Mouse (Mus musculus) heart, adult 2 months (tissue): ENCODE measurements around the gene Ttc28. TPM values are rescaled to one million over a fixed set of nuclear protein-coding genes. Genes with fewer than 3 reads are reported as not detected.

Experiments used
- DNase-seq, 2 experiments: peaks; one replicate each; pipeline ENCODE4 v3.0.0; 2021
- H3K27ac ChIP-seq: fragments of 200-600 bp; 2 replicates; pipeline ENCODE4 v1.8.1; 2022
- H3K27me3 ChIP-seq: fragments of 200-500 bp; 2 replicates; pipeline ENCODE4 v1.6.1; 2012; ENCODE audit warnings: mild to moderate bottlenecking, low read length, inconsistent platforms, mixed read lengths; ENCODE audit not compliant: control insufficient read depth, insufficient read depth
- H3K36me3 ChIP-seq: fragments of 200-500 bp; 2 replicates; pipeline ENCODE4 v1.6.1; 2012; ENCODE audit warnings: low read length, inconsistent platforms; ENCODE audit not compliant: control insufficient read depth, insufficient read depth
- H3K4me1 ChIP-seq: fragments of 200-500 bp; 2 replicates; pipeline ENCODE4 v1.6.1; 2011; ENCODE audit warnings: low read length; ENCODE audit not compliant: control insufficient read depth, insufficient read depth
- H3K4me3 ChIP-seq: fragments of 200-600 bp; 2 replicates; pipeline ENCODE4 v1.8.1; 2022
- H3K79me2 ChIP-seq: fragments of 200-500 bp; replicated peaks from 2 replicates; pipeline ENCODE4 v1.6.1; 2012; ENCODE audit warnings: mild to moderate bottlenecking, inconsistent platforms, low read length, moderate library complexity, mixed read lengths; ENCODE audit not compliant: control insufficient read depth, insufficient read depth
- H3K9ac ChIP-seq: fragments of 200-500 bp; 2 replicates; pipeline ENCODE4 v1.6.1; 2012; ENCODE audit warnings: low read depth, mild to moderate bottlenecking, control low read depth, inconsistent platforms, low read length, mixed read lengths
- CTCF ChIP-seq: fragments of 200-600 bp; IDR thresholded peaks from 2 replicates; pipeline ENCODE4 v1.8.1; 2022; ENCODE audit warnings: antibody characterized with exemption, mild to moderate bottlenecking, moderate library complexity
- EP300 ChIP-seq: fragments of 200-500 bp; IDR thresholded peaks from 2 replicates; pipeline ENCODE4 v1.6.1; 2011; ENCODE audit warnings: low read depth, low read length, control low read depth; ENCODE audit not compliant: insufficient read depth
- POLR2A ChIP-seq: fragments of 200-500 bp; IDR thresholded peaks from 2 replicates; pipeline ENCODE4 v1.6.1; 2011; ENCODE audit warnings: mild to moderate bottlenecking, low read depth, low read length, control low read depth; ENCODE audit not compliant: insufficient read depth
- WGBS: fragments of 180-500 bp; shearing (Covaris S2); methylation state at CpG from one replicate; pipeline ENCODE4 v1.1.7; 2018; 5-methylcytosine and 5-hydroxymethylcytosine counted together
- intact Hi-C: fragments of 180-260 bp; cut with DNase I; formaldehyde crosslinking; loops from one replicate; pipeline ENCODE4 v1.15.1; 2025
- polyA plus RNA-seq: library from polyadenylated mRNA; depleted of rRNA; stranded (reverse); fragments of >200 nt; gene quantifications from 2 replicates; pipeline ENCODE4 v1.2.3, GENCODE M21; 2012
- total RNA-seq, 2 experiments: library from RNA; stranded (reverse); gene quantifications; 2 replicates each; pipeline ENCODE4 v1.2.3; 2021

Ttc28 gene
- total and polyA plus RNA-seq, 3 experiments = 7.2 to 15.0 (median 12.3) TPM

DNA sequence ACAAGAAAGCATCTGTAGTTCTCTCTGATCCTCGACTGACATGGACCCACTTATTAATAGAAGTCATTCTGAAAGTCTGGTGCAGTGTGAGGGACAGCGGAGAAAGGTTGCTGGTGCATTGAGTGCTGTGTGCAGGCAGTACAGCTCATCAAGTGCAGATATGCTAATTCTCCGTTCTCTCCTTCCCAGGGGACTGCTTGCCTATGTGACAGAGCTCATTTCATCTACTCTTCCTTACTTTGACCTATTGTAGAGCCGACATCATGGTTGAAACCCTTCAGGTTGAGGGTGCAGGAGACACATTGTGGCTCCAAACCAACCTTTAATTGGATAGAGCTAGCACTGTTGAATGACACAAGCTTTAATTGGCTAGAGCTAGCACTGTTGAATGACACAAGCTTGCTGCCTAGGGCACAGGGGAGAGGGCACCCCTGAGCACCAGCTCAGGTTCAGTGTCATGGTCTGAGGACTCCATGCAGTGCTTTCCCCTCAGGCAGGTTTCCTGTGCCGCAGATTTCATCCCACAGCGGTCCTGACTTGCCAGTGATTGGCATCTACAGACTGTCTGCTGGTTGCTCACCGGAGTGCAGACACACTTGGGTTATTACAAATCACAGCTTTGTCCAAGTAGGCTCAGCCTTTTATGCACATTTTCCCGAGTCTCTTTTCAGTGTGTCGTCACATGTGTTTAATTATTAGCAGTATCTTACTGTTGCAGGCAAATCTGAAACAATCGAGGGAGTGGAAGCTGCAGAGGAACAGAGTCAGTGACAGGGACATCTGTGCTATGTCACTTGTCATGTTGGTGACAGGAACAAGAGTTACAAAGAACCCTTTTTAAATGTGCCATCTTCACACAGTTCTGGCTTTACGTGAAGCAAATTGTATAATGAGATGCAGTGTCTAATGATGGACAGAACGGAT is 69.1 kb downstream of the Ttc28 start:
- WGBS = 58% methylated on average over 12 of the region's 12 CpGs
- no peak overlapping the region for H3K9ac ChIP-seq

GRCm38 (mm10) chr5:110949791-110950190 is 70.2 kb downstream of the Ttc28 start:
- TF ChIP-seq POLR2A = no peak
- no peak; the same call in 1 of the 2 replicates for TF ChIP-seq CTCF
- TF ChIP-seq EP300 = no peak
- WGBS = 71% methylated on average over 3 of the region's 3 CpGs
- no peak for DNase-seq
- Histone ChIP-seq H3K36me3 (no peaks in the 10 kb centered on the region), H3K4me3 (no peak overlapping the region), H3K9ac (no peak overlapping the region), H3K4me1 (no peaks in the 10 kb centered on the region), H3K27ac (no peak overlapping the region), H3K27me3 (no peaks in the 10 kb centered on the region), H3K79me2 (no peaks in the 10 kb centered on the region)
- intact Hi-C loops = no loop called here

More for the DNA sequence above, 69.1 kb downstream of the Ttc28 start:
- Histone ChIP-seq H3K27ac (no peak overlapping the region), H3K4me3 (no peak overlapping the region), H3K79me2 (no peaks in the 10 kb centered on the region), H3K27me3 (no peaks in the 10 kb centered on the region), H3K36me3 (no peaks in the 10 kb centered on the region), H3K4me1 (no peaks in the 10 kb centered on the region)
- DNase-seq = no peak
- intact Hi-C loops = no loop called here
- TF ChIP-seq CTCF (no peak), POLR2A (no peak), EP300 (no peak)

DNA sequence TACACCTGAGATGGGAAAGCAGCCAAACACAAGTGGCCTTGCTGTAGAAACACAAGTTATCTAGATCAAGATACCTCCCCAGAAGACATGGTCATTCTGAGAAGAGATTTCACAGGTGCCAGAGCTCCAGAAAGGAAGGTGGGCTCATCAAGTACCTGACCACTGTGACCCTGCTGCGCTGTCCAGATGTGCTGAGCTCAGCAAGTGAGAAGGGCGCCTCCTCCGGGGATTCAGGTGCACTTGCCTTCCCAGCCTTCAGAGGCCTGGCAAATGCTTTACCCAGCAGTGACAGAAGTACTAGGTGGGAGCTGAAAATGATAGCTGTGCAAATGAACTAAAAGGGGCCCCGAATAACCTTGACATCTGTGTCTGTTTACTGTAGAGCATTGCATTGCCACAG is 78.6 kb downstream of the Ttc28 start:
- no peak overlapping the region for H3K27ac ChIP-seq
- intact Hi-C loops = no loop called here
- no peaks in the 10 kb centered on the region for H3K36me3 ChIP-seq
- no peaks in the 10 kb centered on the region for H3K27me3 ChIP-seq
- TF ChIP-seq EP300 = no peak
- TF ChIP-seq CTCF = no peak
- no peak for TF ChIP-seq POLR2A
- H3K4me3 ChIP-seq = no peak overlapping the region
- WGBS = 92% methylated on average over 4 of the region's 4 CpGs
- no peak overlapping the region for H3K9ac ChIP-seq
- no peaks in the 10 kb centered on the region; the same call in 1 of the 2 replicates for H3K4me1 ChIP-seq
- no peak for DNase-seq
- H3K79me2 ChIP-seq = no peaks in the 10 kb centered on the region

DNA sequence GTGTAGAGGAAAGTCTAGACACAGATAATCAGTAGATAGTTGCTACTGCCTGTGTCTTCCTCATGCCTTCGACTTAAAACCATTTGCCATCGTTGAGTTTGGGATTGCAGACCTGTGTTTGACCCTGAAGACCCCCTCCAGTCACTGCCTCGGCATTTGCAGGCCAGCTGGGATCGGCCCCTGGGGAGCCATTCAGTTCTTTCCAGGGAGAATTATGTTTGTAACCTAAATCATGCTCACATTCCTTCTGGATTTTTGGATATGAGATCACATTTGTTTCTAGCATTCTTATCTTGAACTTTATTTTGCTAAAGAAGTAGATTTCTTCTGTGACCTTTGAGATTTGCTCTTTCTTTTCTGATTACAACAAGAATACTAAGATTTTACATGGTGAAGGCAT is 80.5 kb downstream of the Ttc28 start:
- H3K36me3 ChIP-seq = no peaks in the 10 kb centered on the region
- H3K27ac ChIP-seq = no peak overlapping the region
- no peak overlapping the region for H3K4me3 ChIP-seq
- H3K27me3 ChIP-seq = no peaks in the 10 kb centered on the region
- WGBS = 54% methylated on average over 4 of the region's 4 CpGs
- no peak overlapping the region for H3K9ac ChIP-seq
- no peak for DNase-seq
- TF ChIP-seq POLR2A = no peak
- no peak for TF ChIP-seq EP300
- TF ChIP-seq CTCF = no peak
- intact Hi-C loops = no loop called here
- H3K4me1 ChIP-seq = no peaks in the 10 kb centered on the region; the same call in 1 of the 2 replicates
- H3K79me2 ChIP-seq = no peaks in the 10 kb centered on the region

DNA sequence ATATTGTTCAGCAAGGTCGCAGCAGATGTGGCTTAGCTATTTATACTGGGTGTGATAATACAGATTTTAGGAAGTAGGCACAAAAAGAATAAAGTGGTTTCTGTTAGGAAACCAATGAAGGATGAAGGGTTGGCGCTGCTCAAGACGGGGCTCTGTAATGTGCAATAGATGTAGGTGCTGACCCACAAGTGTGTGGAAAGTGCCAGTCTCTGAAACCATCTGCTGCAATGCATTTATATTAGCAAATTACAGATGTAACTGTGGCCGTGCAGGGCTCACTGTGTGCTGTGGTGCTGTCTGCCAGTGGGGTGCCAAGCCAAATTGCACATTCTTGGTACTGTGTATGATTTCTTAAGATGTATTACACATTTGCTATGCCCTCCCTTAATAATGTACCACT is 81.3 kb downstream of the Ttc28 start:
- H3K27me3 ChIP-seq = no peaks in the 10 kb centered on the region
- H3K4me3 ChIP-seq = no peak overlapping the region
- no peaks in the 10 kb centered on the region; the same call in 1 of the 2 replicates for H3K4me1 ChIP-seq
- 81% methylated on average over 4 of the region's 4 CpGs for WGBS
- H3K27ac ChIP-seq = no peak overlapping the region
- no peak for DNase-seq
- H3K79me2 ChIP-seq = no peaks in the 10 kb centered on the region
- H3K9ac ChIP-seq = no peak overlapping the region
- intact Hi-C loops = no loop called here
- no peaks in the 10 kb centered on the region for H3K36me3 ChIP-seq
- TF ChIP-seq EP300 = no peak
- TF ChIP-seq POLR2A = no peak

DNA sequence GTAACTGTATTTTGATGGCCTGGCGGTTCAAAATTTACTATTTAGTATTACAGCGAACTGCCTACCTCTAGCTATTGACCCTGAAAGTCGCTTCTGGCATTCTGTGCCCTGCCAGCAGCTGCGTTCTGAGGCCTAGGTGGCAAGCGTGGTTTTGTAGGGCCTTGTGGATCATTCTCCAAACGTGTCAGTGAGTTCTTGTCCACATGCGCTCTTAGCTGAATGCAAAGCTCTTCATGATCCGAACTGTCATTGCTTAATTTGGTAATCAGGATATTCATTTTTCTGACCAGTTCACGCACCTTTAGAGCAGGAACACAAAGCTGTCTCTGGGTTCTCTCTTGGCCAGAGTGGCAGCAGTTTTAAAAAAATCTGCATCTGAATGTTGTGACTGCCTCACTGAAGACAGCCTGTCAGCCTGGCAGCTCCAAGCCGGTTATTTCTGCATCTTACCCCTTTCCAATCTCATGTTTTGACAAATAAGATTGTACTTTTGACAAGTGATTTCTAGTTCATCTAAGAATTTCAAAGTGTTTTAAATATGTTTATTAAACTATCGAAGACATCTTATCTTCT is 88.0 kb downstream of the Ttc28 start:
- no peaks in the 10 kb centered on the region for H3K79me2 ChIP-seq
- peaks cover 10% of the 10 kb centered on the region for H3K4me1 ChIP-seq
- no peaks in the 10 kb centered on the region for H3K36me3 ChIP-seq
- H3K4me3 ChIP-seq = no peak overlapping the region
- TF ChIP-seq CTCF (no peak), EP300 (no peak), POLR2A (no peak)
- H3K27ac ChIP-seq = no peak overlapping the region
- WGBS = 94% methylated on average over 11 of the region's 11 CpGs
- H3K27me3 ChIP-seq = no peaks in the 10 kb centered on the region
- intact Hi-C loops = no loop called here
- no peak for DNase-seq
- no peak overlapping the region for H3K9ac ChIP-seq
